Mouse (Mus musculus) left cerebral cortex, adult 9 months (tissue): ENCODE data around the gene Nudt7.

Source experiments
- DNase-seq, 2 experiments: peaks; one replicate each; pipeline ENCODE4 v3.0.0; 2022; ENCODE audit warnings: low spot score in 2 of 2

Nudt7 gene

GRCm38 (mm10) chr8:114143645-114144290 lies 10.4 kb downstream of the Nudt7 start:
- no peak for DNase-seq

DNA sequence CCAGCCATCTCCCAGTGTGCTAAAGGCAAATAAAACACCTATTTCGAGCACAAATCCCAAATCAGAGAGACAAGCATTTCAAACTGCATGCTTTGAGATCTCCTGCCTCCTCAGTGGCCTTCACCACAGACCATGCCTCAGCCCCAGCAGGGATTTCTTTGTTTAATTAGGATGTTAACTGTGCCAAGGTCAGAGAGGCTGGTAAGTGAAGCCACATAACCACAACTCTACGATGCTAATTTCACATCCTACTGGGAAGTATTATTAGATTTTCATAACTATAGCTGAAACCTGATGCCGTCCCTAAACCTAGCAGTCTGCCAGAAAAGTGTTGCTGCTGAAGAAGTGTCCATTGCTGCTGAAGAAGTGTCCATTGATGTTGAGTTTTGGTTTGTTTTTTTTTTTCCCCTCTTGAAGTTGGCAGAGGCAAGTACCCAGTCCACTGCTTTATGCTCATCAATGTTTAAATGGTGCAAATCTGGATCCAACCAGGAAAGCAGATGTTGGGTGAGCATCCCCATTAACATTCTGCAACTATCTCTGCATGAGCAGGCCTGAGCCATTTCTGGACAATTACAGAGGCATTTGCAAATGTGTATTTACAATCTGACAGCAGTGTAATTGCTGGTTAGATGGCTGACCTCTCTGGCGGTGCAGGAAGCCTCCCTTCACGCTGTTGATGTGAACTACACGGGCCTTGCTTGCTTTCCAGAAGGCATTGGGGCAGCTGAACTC lies 20.1 kb downstream of the Nudt7 start:
- no peak for DNase-seq

DNA sequence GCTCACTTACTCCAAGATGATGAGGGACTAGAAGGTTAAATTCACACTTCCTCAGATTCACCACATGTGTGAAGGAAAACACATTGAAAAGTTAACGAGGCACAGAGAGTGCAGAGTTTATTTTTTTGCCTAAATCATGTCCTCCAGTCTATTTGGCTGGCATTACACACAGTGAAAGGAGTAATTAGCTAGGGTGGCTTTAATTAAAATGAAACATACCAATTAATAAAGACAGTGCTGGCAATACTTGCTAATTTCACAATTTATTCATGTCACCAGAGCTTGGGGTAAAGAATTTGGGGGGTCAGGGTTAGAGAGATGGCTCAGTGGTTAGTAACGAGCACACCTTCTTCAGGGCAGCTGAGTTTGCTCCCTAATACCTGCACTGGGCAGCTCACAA lies 25.2 kb downstream of the Nudt7 start:
- no peak for DNase-seq

DNA sequence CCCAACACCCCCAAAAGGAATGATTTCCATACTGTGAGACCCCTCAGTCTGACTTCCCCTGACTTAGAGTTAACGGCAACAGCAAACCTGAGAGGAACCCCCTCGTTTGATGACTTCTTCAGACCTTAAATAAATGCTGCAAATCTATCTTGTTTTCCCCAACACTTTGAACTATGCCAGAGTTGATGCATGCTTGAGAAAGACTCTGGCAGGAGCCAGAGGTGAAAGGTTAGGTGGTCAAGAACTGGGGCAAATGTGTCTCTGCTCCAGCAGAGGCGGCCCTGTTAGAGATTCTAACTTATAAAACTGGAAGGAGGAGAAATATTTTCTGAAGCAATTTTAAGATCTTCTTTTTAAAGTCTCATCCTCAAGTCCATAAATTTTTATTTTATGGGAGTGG lies 26.3 kb downstream of the Nudt7 start:
- DNase-seq: no peak

GRCm38 (mm10) chr8:114163871-114164270 lies 30.5 kb downstream of the Nudt7 start:
- DNase-seq: no peak

- no peak for DNase-seq
Measured at GRCm38 (mm10) chr8:114164444-114165096, 31.2 kb downstream of the Nudt7 start.

DNA sequence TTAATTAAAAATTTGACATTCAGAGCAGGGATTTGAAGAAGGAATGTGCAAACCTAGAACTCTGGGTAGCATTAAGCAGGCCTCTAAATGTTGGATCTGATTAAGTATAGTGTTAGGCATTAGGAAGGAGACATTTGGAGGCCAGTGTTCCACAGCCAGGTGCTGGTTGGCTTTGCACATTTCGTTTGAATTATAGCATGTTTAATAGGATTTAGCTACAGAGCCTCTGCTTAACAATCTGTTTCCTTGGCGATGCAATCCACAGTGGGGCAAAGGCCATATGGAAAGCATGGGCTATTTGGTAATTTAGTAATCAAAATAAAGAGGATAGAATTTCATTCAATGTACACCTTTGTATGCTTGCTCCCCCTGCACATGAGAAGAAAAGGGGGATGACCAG lies 32.4 kb downstream of the Nudt7 start:
- DNase-seq: no peak

- DNase-seq: no peak
Measured at GRCm38 (mm10) chr8:114176721-114177120, 43.4 kb downstream of the Nudt7 start.

GRCm38 (mm10) chr8:114193334-114193733 lies 60.0 kb downstream of the Nudt7 start:
- no peak for DNase-seq

DNA sequence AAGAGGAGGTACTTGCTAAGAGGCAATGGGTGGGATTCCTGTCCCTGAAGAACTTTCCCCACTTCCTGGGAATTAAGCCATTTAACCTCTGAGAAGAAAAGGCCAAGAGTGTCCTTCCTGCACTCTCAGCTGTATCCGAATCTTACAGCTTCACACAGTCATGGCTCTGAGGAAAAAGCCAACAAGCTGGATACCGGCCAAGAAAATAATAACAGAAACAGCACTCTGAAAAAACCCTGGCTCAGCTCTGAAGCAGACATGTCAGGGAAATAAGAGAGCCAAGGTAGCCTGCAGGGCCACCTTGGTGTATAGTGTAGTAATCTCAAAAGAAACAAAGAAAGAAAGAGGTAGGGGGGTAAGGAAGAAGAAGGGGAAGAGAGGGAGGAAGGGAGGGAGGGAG lies 65.6 kb downstream of the Nudt7 start:
- no peak for DNase-seq
